Mouse (Mus musculus): ENCODE measurements around the gene Manf. TPM values are rescaled to one million over a fixed set of nuclear protein-coding genes. Genes with fewer than 3 reads are reported as not detected.

Manf gene
- polyA plus RNA-seq, 1 experiment: 161 TPM

GRCm38 (mm10) chr9:106888346-106888745 is 3.4 kb downstream of the Manf start:
- TF ChIP-seq GATA1 (IDR thresholded peaks at IDR 0.05; ENCODE audit: low read length): no peak

- no peak for TF ChIP-seq GATA1 (IDR thresholded peaks at IDR 0.05; ENCODE audit: low read length)
Measured at GRCm38 (mm10) chr9:106886828-106887702, 4.7 kb downstream of the Manf start, which contains the start of gene Rbm15b. Gene Rbm15b, minus strand, starts transcription at chr9:106887428.

GRCm38 (mm10) chr9:106885901-106886731 is 5.7 kb downstream of the Manf start:
- no peak for TF ChIP-seq GATA1 (IDR thresholded peaks at IDR 0.05; ENCODE audit: low read length)

- TF ChIP-seq GATA1 (IDR thresholded peaks at IDR 0.05; ENCODE audit: low read length): no peak
Measured at GRCm38 (mm10) chr9:106884996-106885900, 6.5 kb downstream of the Manf start.

GRCm38 (mm10) chr9:106884306-106884705 is 7.5 kb downstream of the Manf start:
- TF ChIP-seq GATA1 (IDR thresholded peaks at IDR 0.05; ENCODE audit: low read length): no peak

GRCm38 (mm10) chr9:106883085-106883484 is 8.7 kb downstream of the Manf start:
- no peak for TF ChIP-seq GATA1 (IDR thresholded peaks at IDR 0.05; ENCODE audit: low read length)

GRCm38 (mm10) chr9:106882176-106882575 is 9.6 kb downstream of the Manf start:
- TF ChIP-seq GATA1 (IDR thresholded peaks at IDR 0.05; ENCODE audit: low read length): no peak

GRCm38 (mm10) chr9:106881071-106881755 is 10.6 kb downstream of the Manf start:
- no peak for TF ChIP-seq GATA1 (IDR thresholded peaks at IDR 0.05; ENCODE audit: low read length)

- no peak for TF ChIP-seq GATA1 (IDR thresholded peaks at IDR 0.05; ENCODE audit: low read length)
Measured at GRCm38 (mm10) chr9:106879471-106879870, 12.3 kb downstream of the Manf start.

GRCm38 (mm10) chr9:106876666-106877065 is 15.1 kb downstream of the Manf start:
- no peak for TF ChIP-seq GATA1 (IDR thresholded peaks at IDR 0.05; ENCODE audit: low read length)

GRCm38 (mm10) chr9:106874216-106874615 is 17.6 kb downstream of the Manf start:
- no peak for TF ChIP-seq GATA1 (IDR thresholded peaks at IDR 0.05; ENCODE audit: low read length)

- TF ChIP-seq GATA1 (IDR thresholded peaks at IDR 0.05; ENCODE audit: low read length): peak; percentile 72
Measured at GRCm38 (mm10) chr9:106858036-106858435, 33.7 kb downstream of the Manf start.

- TF ChIP-seq GATA1 (IDR thresholded peaks at IDR 0.05; ENCODE audit: low read length): no peak
Measured at GRCm38 (mm10) chr9:106856664-106857063, 35.1 kb downstream of the Manf start.

GRCm38 (mm10) chr9:106842800-106843199 is 49.0 kb downstream of the Manf start:
- TF ChIP-seq GATA1 (IDR thresholded peaks at IDR 0.05; ENCODE audit: low read length): no peak

GRCm38 (mm10) chr9:106840569-106840968 is 51.2 kb downstream of the Manf start:
- TF ChIP-seq GATA1 (IDR thresholded peaks at IDR 0.05; ENCODE audit: low read length): no peak

All from G1E-ER4 (cell line).